Mouse (Mus musculus) WW6 (cell line): ENCODE measurements around the gene Gm10715.
"Not testable (repeated sequence)": the region's sequence is repeated elsewhere in the genome, so short reads cannot be mapped to it uniquely, and the experiment has no call there.

ENCODE experiments used
- DNase-seq: peaks from one replicate; pipeline ENCODE4 v3.0.0-alpha.2; 2013; ENCODE audit warnings: low read depth, low spot score

Gene Gm10715

GRCm38 (mm10) chr9:3036577-3036976, at the start of gene Gm10715:
Gene Gm10715, plus strand, starts transcription at chr9:3036877.
- not testable (repeated sequence) for DNase-seq

GRCm38 (mm10) chr9:3000445-3000972, 36.2 kb upstream of the Gm10715 start, which contains the start of gene Gm10722:
Gene Gm10722, plus strand, starts transcription at chr9:3000922.
- DNase-seq, result peak; percentile 42

- not testable (repeated sequence) for DNase-seq
These were observed 35.7 kb upstream of the Gm10715 start for GRCm38 (mm10) chr9:3001006-3001405.

GRCm38 (mm10) chr9:3001948-3002659, 34.6 kb upstream of the Gm10715 start:
- peak; percentile 31 for DNase-seq

GRCm38 (mm10) chr9:3002794-3003396, 33.8 kb upstream of the Gm10715 start, which contains the start of gene Gm11168:
Gene Gm11168, plus strand, starts transcription at chr9:3003346.
- not testable (repeated sequence) for DNase-seq

GRCm38 (mm10) chr9:3006179-3006578, 30.5 kb upstream of the Gm10715 start:
- DNase-seq, result not testable (repeated sequence)

- not testable (repeated sequence) for DNase-seq
These were observed 30.0 kb upstream of the Gm10715 start for GRCm38 (mm10) chr9:3006636-3007035.

- peak; percentile 38 for DNase-seq
These were observed 29.4 kb upstream of the Gm10715 start for GRCm38 (mm10) chr9:3007272-3007671.

- not testable (repeated sequence) for DNase-seq
These were observed 27.3 kb upstream of the Gm10715 start for GRCm38 (mm10) chr9:3009331-3009730.

- not testable (repeated sequence) for DNase-seq
These were observed 24.5 kb upstream of the Gm10715 start for GRCm38 (mm10) chr9:3012054-3012621.

GRCm38 (mm10) chr9:3012733-3013279, 23.9 kb upstream of the Gm10715 start, which contains the start of gene Gm10721:
Gene Gm10721, plus strand, starts transcription at chr9:3013140.
- not testable (repeated sequence) for DNase-seq

GRCm38 (mm10) chr9:3015354-3015753, 21.3 kb upstream of the Gm10715 start, which contains the start of gene Gm10720:
Gene Gm10720, plus strand, starts transcription at chr9:3015654.
- not testable (repeated sequence) for DNase-seq

- not testable (repeated sequence) for DNase-seq
These were observed 20.8 kb upstream of the Gm10715 start for GRCm38 (mm10) chr9:3015896-3016295.

GRCm38 (mm10) chr9:3017108-3017507, 19.6 kb upstream of the Gm10715 start, which contains the start of gene Gm10719:
Gene Gm10719, plus strand, starts transcription at chr9:3017408.
- DNase-seq, result not testable (repeated sequence)

GRCm38 (mm10) chr9:3018944-3019343, 17.7 kb upstream of the Gm10715 start:
- DNase-seq, result not testable (repeated sequence)

GRCm38 (mm10) chr9:3019835-3020727, 16.6 kb upstream of the Gm10715 start:
- not testable (repeated sequence) for DNase-seq

GRCm38 (mm10) chr9:3022316-3023008, 14.2 kb upstream of the Gm10715 start:
- peak; percentile 34 for DNase-seq

GRCm38 (mm10) chr9:3023312-3023984, 13.2 kb upstream of the Gm10715 start, which contains the start of gene Gm10718:
Gene Gm10718, plus strand, starts transcription at chr9:3023547.
- DNase-seq, result not testable (repeated sequence)

- DNase-seq, result not testable (repeated sequence)
These were observed 12.6 kb upstream of the Gm10715 start for GRCm38 (mm10) chr9:3023985-3024648.
